Mouse (Mus musculus): ENCODE results near the gene Casp3.

- TF ChIP-seq EP300 (IDR thresholded peaks at IDR 0.05; ENCODE audit: low read depth) (no peak), CTCF (IDR thresholded peaks at IDR 0.05; ENCODE audit: low read depth) (no peak)
These were observed 22.8 kb downstream of the Casp3 start for GRCm38 (mm10) chr8:46639852-46640251.
